Mouse (Mus musculus): ENCODE measurements at regions not wholly inside any gene's neighbourhood (a gene's known extent, or its start where the extent isn't known, plus 50 kb on each side); places are given as distances from the start of the nearest gene placed in this dataset.

GRCm38 (mm10) chr15:41154551-41155151 lies 1020.5 kb downstream of the 9330182O14Rik start:
- Histone ChIP-seq H3K9ac (ENCODE audit: low read depth, low read length) (no peak overlapping the region), H3K79me2 (replicated peaks; ENCODE audit: control insufficient read depth, insufficient read depth, low read length) (no peaks in the 10 kb centered on the region), H3K4me1 (ENCODE audit: control insufficient read depth, insufficient read depth, low read length) (no peaks in the 10 kb centered on the region), H3K36me3 (ENCODE audit: control insufficient read depth, insufficient read depth, low read length) (no peaks in the 10 kb centered on the region), H3K27me3 (ENCODE audit: control insufficient read depth, insufficient read depth, low read length) (no peaks in the 10 kb centered on the region), H3K4me3 (peak overlapping the region; percentile 41), H3K27ac (peak overlapping the region; percentile 55)
- no peak for DNase-seq
- intact Hi-C loops (cut with DNase I), result no loop called here
- WGBS, result 29% methylated on average over 7 of the region's 7 CpGs
- no peak for TF ChIP-seq POLR2A (IDR thresholded peaks at IDR 0.05; ENCODE audit: insufficient read depth, low read depth, low read length)

GRCm38 (mm10) chr15:41155169-41155638 lies 1021.0 kb downstream of the 9330182O14Rik start:
- Histone ChIP-seq H3K79me2 (replicated peaks; ENCODE audit: control insufficient read depth, insufficient read depth, low read length) (no peaks in the 10 kb centered on the region), H3K9ac (ENCODE audit: low read depth, low read length) (peak overlapping the region; percentile 0; the same call in 1 of the 2 replicates), H3K27ac (peak overlapping the region; percentile 55), H3K27me3 (ENCODE audit: control insufficient read depth, insufficient read depth, low read length) (no peaks in the 10 kb centered on the region), H3K36me3 (ENCODE audit: control insufficient read depth, insufficient read depth, low read length) (no peaks in the 10 kb centered on the region), H3K4me3 (peak overlapping the region; percentile 41), H3K4me1 (ENCODE audit: control insufficient read depth, insufficient read depth, low read length) (no peaks in the 10 kb centered on the region)
- TF ChIP-seq EP300 (IDR thresholded peaks at IDR 0.05; ENCODE audit: insufficient read depth, low read depth, low read length) (no peak), POLR2A (IDR thresholded peaks at IDR 0.05; ENCODE audit: insufficient read depth, low read depth, low read length) (no peak), CTCF (IDR thresholded peaks at IDR 0.05) (no peak)
- intact Hi-C loops (cut with DNase I), result no loop called here
- WGBS, result 11% methylated on average over 16 of the region's 16 CpGs
- DNase-seq, result peak; percentile 27 to 28

GRCm38 (mm10) chr15:41157802-41158201 lies 1023.6 kb downstream of the 9330182O14Rik start:
- Histone ChIP-seq H3K9ac (ENCODE audit: low read depth, low read length) (no peak overlapping the region), H3K27me3 (ENCODE audit: control insufficient read depth, insufficient read depth, low read length) (no peaks in the 10 kb centered on the region), H3K27ac (no peak overlapping the region), H3K4me1 (ENCODE audit: control insufficient read depth, insufficient read depth, low read length) (no peaks in the 10 kb centered on the region), H3K36me3 (ENCODE audit: control insufficient read depth, insufficient read depth, low read length) (no peaks in the 10 kb centered on the region), H3K79me2 (replicated peaks; ENCODE audit: control insufficient read depth, insufficient read depth, low read length) (no peaks in the 10 kb centered on the region), H3K4me3 (no peak overlapping the region)
- TF ChIP-seq POLR2A (IDR thresholded peaks at IDR 0.05; ENCODE audit: insufficient read depth, low read depth, low read length), result no peak
- no peak for TF ChIP-seq CTCF (IDR thresholded peaks at IDR 0.05)
- no peak for TF ChIP-seq EP300 (IDR thresholded peaks at IDR 0.05; ENCODE audit: insufficient read depth, low read depth, low read length)
- DNase-seq, result no peak
- intact Hi-C loops (cut with DNase I), result no loop called here

DNA sequence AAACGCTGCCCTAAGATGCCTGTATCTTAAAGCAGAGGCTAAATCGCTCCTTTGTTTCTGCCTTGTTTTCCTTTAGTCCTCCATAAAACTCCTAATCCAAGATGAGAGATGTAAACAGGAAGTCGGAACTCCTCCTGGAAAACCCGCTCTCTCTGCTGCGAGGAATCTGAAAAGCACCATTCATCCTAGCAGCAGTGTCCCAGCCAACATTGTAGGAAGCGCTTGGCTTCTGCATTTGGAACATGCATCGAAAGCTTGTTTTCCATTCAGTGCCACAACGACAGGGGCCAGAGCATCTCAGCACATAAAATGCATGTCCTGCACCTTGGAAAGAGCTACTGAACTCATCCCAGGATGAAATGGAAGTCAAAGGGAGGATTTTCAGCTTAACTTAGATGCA lies 1028.1 kb downstream of the 9330182O14Rik start:
- no peaks in the 10 kb centered on the region for H3K79me2 ChIP-seq (replicated peaks; ENCODE audit: control insufficient read depth, insufficient read depth, low read length)
- WGBS, result 16% methylated on average over 8 of the region's 8 CpGs
- H3K9ac ChIP-seq (ENCODE audit: low read depth, low read length), result no peak overlapping the region
- TF ChIP-seq CTCF (IDR thresholded peaks at IDR 0.05) (no peak), EP300 (IDR thresholded peaks at IDR 0.05; ENCODE audit: insufficient read depth, low read depth, low read length) (no peak), POLR2A (IDR thresholded peaks at IDR 0.05; ENCODE audit: insufficient read depth, low read depth, low read length) (no peak)
- DNase-seq, result peak in 1 of 2 experiments; percentile 6
- no peaks in the 10 kb centered on the region for H3K27me3 ChIP-seq (ENCODE audit: control insufficient read depth, insufficient read depth, low read length)
- H3K36me3 ChIP-seq (ENCODE audit: control insufficient read depth, insufficient read depth, low read length), result no peaks in the 10 kb centered on the region
- intact Hi-C loops (cut with DNase I), result no loop called here
- no peak overlapping the region for H3K4me3 ChIP-seq
- no peaks in the 10 kb centered on the region for H3K4me1 ChIP-seq (ENCODE audit: control insufficient read depth, insufficient read depth, low read length)
- H3K27ac ChIP-seq, result no peak overlapping the region

- H3K9ac ChIP-seq (ENCODE audit: low read depth, low read length), result no peak overlapping the region
- H3K27ac ChIP-seq, result no peak overlapping the region
- WGBS, result 3% methylated on average over 8 of the region's 8 CpGs
- peak; percentile 15 to 39 for DNase-seq
- no peak overlapping the region for H3K4me3 ChIP-seq
- peak; percentile 87 for TF ChIP-seq CTCF (IDR thresholded peaks at IDR 0.05)
- TF ChIP-seq EP300 (IDR thresholded peaks at IDR 0.05; ENCODE audit: insufficient read depth, low read depth, low read length), result no peak
- no peak for TF ChIP-seq POLR2A (IDR thresholded peaks at IDR 0.05; ENCODE audit: insufficient read depth, low read depth, low read length)
- no peaks in the 10 kb centered on the region for H3K36me3 ChIP-seq (ENCODE audit: control insufficient read depth, insufficient read depth, low read length)
- no peaks in the 10 kb centered on the region for H3K79me2 ChIP-seq (replicated peaks; ENCODE audit: control insufficient read depth, insufficient read depth, low read length)
- intact Hi-C loops (cut with DNase I), result loop anchor here (1.0 kb wide), 1 partner anchor 495 kb away; no protein-coding TSS in a partner anchor
- no peaks in the 10 kb centered on the region for H3K4me1 ChIP-seq (ENCODE audit: control insufficient read depth, insufficient read depth, low read length)
- no peaks in the 10 kb centered on the region for H3K27me3 ChIP-seq (ENCODE audit: control insufficient read depth, insufficient read depth, low read length)
These were observed 1028.6 kb downstream of the 9330182O14Rik start for GRCm38 (mm10) chr15:41162793-41163192.

GRCm38 (mm10) chr15:41163643-41164358 lies 1029.6 kb downstream of the 9330182O14Rik start:
- WGBS, result 12% methylated on average over 8 of the region's 8 CpGs
- intact Hi-C loops (cut with DNase I), result loop anchor here (1.0 kb wide), 1 partner anchor 494 kb away; no protein-coding TSS in a partner anchor
- H3K4me1 ChIP-seq (ENCODE audit: control insufficient read depth, insufficient read depth, low read length), result no peaks in the 10 kb centered on the region
- H3K79me2 ChIP-seq (replicated peaks; ENCODE audit: control insufficient read depth, insufficient read depth, low read length), result no peaks in the 10 kb centered on the region
- no peaks in the 10 kb centered on the region for H3K27me3 ChIP-seq (ENCODE audit: control insufficient read depth, insufficient read depth, low read length)
- H3K9ac ChIP-seq (ENCODE audit: low read depth, low read length), result no peak overlapping the region
- H3K27ac ChIP-seq, result no peak overlapping the region
- DNase-seq, result no peak
- no peaks in the 10 kb centered on the region for H3K36me3 ChIP-seq (ENCODE audit: control insufficient read depth, insufficient read depth, low read length)
- peak overlapping the region; percentile 23; the same call in 1 of the 2 replicates for H3K4me3 ChIP-seq
- TF ChIP-seq CTCF (IDR thresholded peaks at IDR 0.05) (peak; percentile 87), EP300 (IDR thresholded peaks at IDR 0.05; ENCODE audit: insufficient read depth, low read depth, low read length) (no peak)

Data from heart, adult 2 months (tissue).